Mouse (Mus musculus): ENCODE results near the gene Rtf2.

DNA sequence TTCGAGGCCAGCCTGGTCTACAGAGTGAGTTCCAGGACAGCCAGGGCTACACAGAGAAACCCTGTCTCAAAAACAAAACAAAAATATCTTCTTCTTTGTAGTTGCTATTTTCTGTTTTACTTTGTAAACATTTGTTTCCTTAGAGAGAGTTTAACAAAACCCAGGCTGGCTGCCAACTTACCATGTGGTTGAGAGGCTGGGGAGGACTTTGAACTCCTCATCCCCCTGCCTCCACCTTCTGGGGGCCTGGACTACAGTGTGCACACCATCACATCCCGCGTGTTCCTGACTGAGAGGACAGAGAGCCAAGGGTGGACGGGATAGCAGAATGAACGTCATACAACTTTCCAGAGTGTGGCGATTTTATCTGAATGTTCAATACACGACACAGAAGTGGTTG is 65.8 kb downstream of the Rtf2 start:
- TF ChIP-seq CTCF (IDR thresholded peaks at IDR 0.05; ENCODE audit: control insufficient read depth, insufficient read depth, low read length) (no peak), POLR2A (IDR thresholded peaks at IDR 0.05; ENCODE audit: borderline replicate concordance, control insufficient read depth, low read depth, low read length) (no peak)
